Mouse (Mus musculus): ENCODE measurements around the gene H2-Q10. TPM values are rescaled to one million over a fixed set of nuclear protein-coding genes. Genes with fewer than 3 reads are reported as not detected.
"Not testable (repeated sequence)": the region's sequence is repeated elsewhere in the genome, so short reads cannot be mapped to it uniquely, and the experiment has no call there.

Gene H2-Q10
- polyA plus RNA-seq, 1 experiment from 2014 or later: 1.1 TPM

GRCm38 (mm10) chr17:35439295-35439747, 30.6 kb upstream of the H2-Q10 start:
- H3K9me3 ChIP-seq (ENCODE audit: control insufficient read depth, low read depth, low read length); H3K27ac ChIP-seq (ENCODE audit: low read length); H3K27me3 ChIP-seq (ENCODE audit: control insufficient read depth, insufficient read depth, low read length); H3K36me3 ChIP-seq (ENCODE audit: control insufficient read depth, insufficient read depth, low read length); H3K4me1 ChIP-seq (ENCODE audit: control insufficient read depth, insufficient read depth, low read length): not testable (repeated sequence)
- WGBS: 1% methylated on average over 40 of the region's 48 CpGs
- Histone ChIP-seq H3K9ac (replicated peaks; ENCODE audit: low read depth, low read length) (peak overlapping the region; percentile 7; the same call in 1 of the 2 replicates), H3K4me2 (replicated peaks; ENCODE audit: low read depth, low read length) (peak overlapping the region; percentile 84), H3K4me3 (ENCODE audit: low read depth, low read length) (peak overlapping the region; percentile 43)
- peak; percentile 7; the same call in 1 of the 2 replicates for ATAC-seq (ENCODE audit: insufficient number of reproducible peaks, insufficient read depth, low FRiP score, low read depth)

DNA sequence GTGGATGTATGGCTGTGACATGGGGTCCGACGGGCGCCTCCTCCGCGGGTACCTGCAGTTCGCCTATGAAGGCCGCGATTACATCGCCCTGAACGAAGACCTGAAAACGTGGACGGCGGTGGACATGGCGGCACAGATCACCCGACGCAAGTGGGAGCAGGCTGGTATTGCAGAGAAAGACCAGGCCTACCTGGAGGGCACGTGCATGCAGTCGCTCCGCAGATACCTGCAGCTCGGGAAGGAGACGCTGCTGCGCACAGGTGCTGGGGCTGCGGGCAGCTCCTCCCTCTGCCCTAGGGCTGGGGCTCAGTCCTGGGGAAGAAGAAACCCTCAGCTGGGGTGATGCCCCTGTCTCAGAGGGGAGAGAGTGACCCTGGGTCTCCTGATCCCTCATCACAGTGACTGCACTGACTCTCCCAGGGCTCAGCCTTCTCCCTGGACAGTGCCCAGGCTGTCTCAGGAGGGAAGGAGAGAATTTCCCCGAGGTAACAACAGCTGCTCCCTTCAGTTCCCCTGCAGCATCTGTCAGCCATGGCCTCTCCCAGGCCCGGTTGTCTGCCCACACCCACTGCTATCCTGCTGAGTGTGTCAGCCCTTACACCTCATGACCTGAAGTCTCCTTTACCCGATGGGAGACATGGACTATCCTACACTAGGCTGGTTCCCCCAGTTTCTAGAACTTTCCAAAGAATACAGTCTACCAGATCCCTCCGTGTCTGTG, 29.8 kb upstream of the H2-Q10 start:
- H3K27ac ChIP-seq (ENCODE audit: low read length); ATAC-seq (ENCODE audit: insufficient number of reproducible peaks, insufficient read depth, low FRiP score, low read depth); H3K9ac ChIP-seq (replicated peaks; ENCODE audit: low read depth, low read length); H3K36me3 ChIP-seq (ENCODE audit: control insufficient read depth, insufficient read depth, low read length); H3K4me3 ChIP-seq (ENCODE audit: low read depth, low read length); H3K4me1 ChIP-seq (ENCODE audit: control insufficient read depth, insufficient read depth, low read length); H3K27me3 ChIP-seq (ENCODE audit: control insufficient read depth, insufficient read depth, low read length); H3K4me2 ChIP-seq (replicated peaks; ENCODE audit: low read depth, low read length); H3K9me3 ChIP-seq (ENCODE audit: control insufficient read depth, low read depth, low read length): not testable (repeated sequence)
- WGBS: 43% methylated on average over 27 of the region's 27 CpGs

DNA sequence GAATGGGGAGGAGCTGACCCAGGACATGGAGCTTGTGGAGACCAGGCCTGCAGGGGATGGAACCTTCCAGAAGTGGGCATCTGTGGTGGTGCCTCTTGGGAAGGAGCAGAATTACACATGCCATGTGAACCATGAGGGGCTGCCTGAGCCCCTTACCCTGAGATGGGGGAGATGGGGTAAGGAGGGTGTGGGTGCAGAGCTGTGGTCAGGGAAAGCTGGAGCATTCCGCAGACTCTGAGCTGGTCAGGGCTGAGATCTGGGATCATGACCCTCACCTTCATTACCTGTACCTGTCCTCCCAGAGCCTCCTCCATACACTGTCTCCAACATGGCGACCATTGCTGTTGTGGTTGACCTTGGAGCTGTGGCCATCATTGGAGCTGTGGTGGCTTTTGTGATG, 27.5 kb upstream of the H2-Q10 start:
- not testable (repeated sequence) for H3K9ac ChIP-seq (replicated peaks; ENCODE audit: low read depth, low read length); H3K4me2 ChIP-seq (replicated peaks; ENCODE audit: low read depth, low read length); H3K27ac ChIP-seq (ENCODE audit: low read length); ATAC-seq (ENCODE audit: insufficient number of reproducible peaks, insufficient read depth, low FRiP score, low read depth); H3K4me3 ChIP-seq (ENCODE audit: low read depth, low read length); H3K36me3 ChIP-seq (ENCODE audit: control insufficient read depth, insufficient read depth, low read length); H3K27me3 ChIP-seq (ENCODE audit: control insufficient read depth, insufficient read depth, low read length); H3K4me1 ChIP-seq (ENCODE audit: control insufficient read depth, insufficient read depth, low read length); H3K9me3 ChIP-seq (ENCODE audit: control insufficient read depth, low read depth, low read length)
- WGBS: 89% methylated on average over 2 of the region's 2 CpGs

DNA sequence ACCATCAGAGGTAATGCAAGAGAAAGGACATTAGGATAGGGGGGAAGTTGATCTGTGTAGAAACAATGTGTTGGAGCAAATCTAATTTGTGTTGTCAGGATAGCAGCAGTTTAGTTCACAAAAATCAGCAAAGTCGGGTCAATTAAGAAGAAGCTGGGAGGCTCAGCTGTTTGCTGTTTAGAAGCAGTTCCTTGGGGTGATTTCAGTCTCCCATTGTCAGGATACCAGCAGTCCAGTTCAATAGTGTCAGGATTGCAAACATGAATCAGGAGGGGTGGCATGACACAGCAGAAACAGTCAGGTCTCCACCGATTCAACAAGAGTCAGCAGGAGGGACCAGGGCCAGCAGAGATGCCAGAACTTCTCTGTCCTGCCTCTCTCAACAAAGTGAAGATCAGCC, 25.4 kb upstream of the H2-Q10 start:
- H3K27me3 ChIP-seq (ENCODE audit: control insufficient read depth, insufficient read depth, low read length); H3K36me3 ChIP-seq (ENCODE audit: control insufficient read depth, insufficient read depth, low read length); H3K9ac ChIP-seq (replicated peaks; ENCODE audit: low read depth, low read length); H3K27ac ChIP-seq (ENCODE audit: low read length); H3K4me1 ChIP-seq (ENCODE audit: control insufficient read depth, insufficient read depth, low read length); ATAC-seq (ENCODE audit: insufficient number of reproducible peaks, insufficient read depth, low FRiP score, low read depth); H3K4me3 ChIP-seq (ENCODE audit: low read depth, low read length); H3K4me2 ChIP-seq (replicated peaks; ENCODE audit: low read depth, low read length); H3K9me3 ChIP-seq (ENCODE audit: control insufficient read depth, low read depth, low read length): not testable (repeated sequence)
- WGBS: 85% methylated on average over 2 of the region's 2 CpGs

DNA sequence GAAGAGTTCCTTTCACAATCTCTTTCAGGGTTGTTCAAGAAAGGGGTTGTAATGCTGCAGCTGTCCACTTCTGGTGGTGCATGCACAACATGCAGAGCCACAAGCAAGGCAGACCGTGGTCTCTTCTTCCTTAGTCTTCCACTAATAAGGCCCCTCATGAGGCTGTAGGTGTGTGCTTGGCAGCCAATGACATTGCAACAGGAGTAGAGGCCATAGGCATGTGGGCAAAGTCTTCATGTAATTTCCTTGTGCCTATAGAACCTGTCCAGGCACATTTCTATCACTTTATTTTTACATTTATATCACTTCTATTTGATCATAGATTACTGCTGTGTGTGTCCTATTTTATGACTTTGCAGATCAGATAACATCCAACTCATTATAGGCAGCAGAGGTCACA, 11.6 kb upstream of the H2-Q10 start:
- not testable (repeated sequence) for H3K9ac ChIP-seq (replicated peaks; ENCODE audit: low read depth, low read length); H3K4me1 ChIP-seq (ENCODE audit: control insufficient read depth, insufficient read depth, low read length); ATAC-seq (ENCODE audit: insufficient number of reproducible peaks, insufficient read depth, low FRiP score, low read depth); H3K4me3 ChIP-seq (ENCODE audit: low read depth, low read length); H3K9me3 ChIP-seq (ENCODE audit: control insufficient read depth, low read depth, low read length); H3K36me3 ChIP-seq (ENCODE audit: control insufficient read depth, insufficient read depth, low read length); H3K4me2 ChIP-seq (replicated peaks; ENCODE audit: low read depth, low read length); H3K27ac ChIP-seq (ENCODE audit: low read length); H3K27me3 ChIP-seq (ENCODE audit: control insufficient read depth, insufficient read depth, low read length)
- no CpG with 5 or more reads among the region's 1 CpGs for WGBS

GRCm38 (mm10) chr17:35460513-35461341, 9.2 kb upstream of the H2-Q10 start:
- H3K4me1 ChIP-seq (ENCODE audit: control insufficient read depth, insufficient read depth, low read length); H3K27me3 ChIP-seq (ENCODE audit: control insufficient read depth, insufficient read depth, low read length); H3K27ac ChIP-seq (ENCODE audit: low read length); H3K36me3 ChIP-seq (ENCODE audit: control insufficient read depth, insufficient read depth, low read length); H3K9ac ChIP-seq (replicated peaks; ENCODE audit: low read depth, low read length); H3K4me3 ChIP-seq (ENCODE audit: low read depth, low read length); ATAC-seq (ENCODE audit: insufficient number of reproducible peaks, insufficient read depth, low FRiP score, low read depth); H3K4me2 ChIP-seq (replicated peaks; ENCODE audit: low read depth, low read length); H3K9me3 ChIP-seq (ENCODE audit: control insufficient read depth, low read depth, low read length): not testable (repeated sequence)
- 62% methylated on average over 3 of the region's 9 CpGs for WGBS

DNA sequence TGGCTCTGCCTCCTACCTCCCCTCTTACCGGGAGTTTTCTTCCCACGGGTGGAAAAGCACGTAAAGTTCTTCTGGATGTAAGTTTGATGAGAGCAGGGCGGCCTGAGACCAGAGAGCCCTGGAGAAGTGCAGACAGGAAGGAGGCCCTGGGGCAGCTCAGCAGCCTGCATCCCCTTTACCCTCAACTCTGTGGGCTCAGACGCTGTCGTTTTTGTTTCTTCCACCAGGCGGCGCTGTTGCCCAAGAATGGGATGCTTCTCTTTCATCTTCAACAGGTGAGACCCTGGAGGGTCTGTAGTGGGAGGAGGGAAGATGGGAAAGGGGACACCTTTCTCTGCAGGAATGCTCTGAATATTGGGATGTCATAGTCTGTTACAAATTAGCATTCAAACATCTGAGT, 4.2 kb upstream of the H2-Q10 start:
- not testable (repeated sequence) for H3K4me3 ChIP-seq (ENCODE audit: low read depth, low read length); H3K36me3 ChIP-seq (ENCODE audit: control insufficient read depth, insufficient read depth, low read length); H3K9me3 ChIP-seq (ENCODE audit: control insufficient read depth, low read depth, low read length); H3K4me2 ChIP-seq (replicated peaks; ENCODE audit: low read depth, low read length); H3K27ac ChIP-seq (ENCODE audit: low read length); ATAC-seq (ENCODE audit: insufficient number of reproducible peaks, insufficient read depth, low FRiP score, low read depth); H3K4me1 ChIP-seq (ENCODE audit: control insufficient read depth, insufficient read depth, low read length); H3K9ac ChIP-seq (replicated peaks; ENCODE audit: low read depth, low read length)
- 6% methylated on average over 8 of the region's 8 CpGs for WGBS
- H3K27me3 ChIP-seq (ENCODE audit: control insufficient read depth, insufficient read depth, low read length): peaks cover 16% of the 10 kb centered on the region; the same call in 1 of the 2 replicates

DNA sequence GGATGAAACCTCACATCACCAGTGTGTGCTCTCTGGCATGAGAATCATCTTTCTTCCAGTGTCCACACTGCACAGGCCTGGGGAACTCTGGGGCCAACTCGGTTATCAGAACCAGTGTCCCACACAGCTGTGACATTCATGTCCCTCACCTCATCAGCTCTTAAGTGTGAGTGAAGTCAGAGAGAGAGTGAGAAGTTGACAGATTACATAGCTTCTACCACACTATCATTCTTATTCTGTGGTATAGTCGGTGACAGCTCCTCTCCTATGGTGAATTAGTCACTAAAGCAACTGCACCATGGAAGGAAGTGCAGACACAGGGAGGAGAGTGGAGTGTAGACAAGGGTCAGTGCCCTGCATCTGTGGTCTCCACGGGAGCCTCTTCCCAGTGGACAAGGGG, 953 bp upstream of the H2-Q10 start:
- not testable (repeated sequence) for H3K9ac ChIP-seq (replicated peaks; ENCODE audit: low read depth, low read length); H3K27ac ChIP-seq (ENCODE audit: low read length); H3K36me3 ChIP-seq (ENCODE audit: control insufficient read depth, insufficient read depth, low read length); H3K4me1 ChIP-seq (ENCODE audit: control insufficient read depth, insufficient read depth, low read length); H3K9me3 ChIP-seq (ENCODE audit: control insufficient read depth, low read depth, low read length); H3K4me3 ChIP-seq (ENCODE audit: low read depth, low read length); ATAC-seq (ENCODE audit: insufficient number of reproducible peaks, insufficient read depth, low FRiP score, low read depth); H3K4me2 ChIP-seq (replicated peaks; ENCODE audit: low read depth, low read length)
- H3K27me3 ChIP-seq (ENCODE audit: control insufficient read depth, insufficient read depth, low read length): peaks cover 18% of the 10 kb centered on the region; the same call in 1 of the 2 replicates
- 52% methylated on average over 3 of the region's 3 CpGs for WGBS
